Mouse (Mus musculus): ENCODE measurements around the gene Bicd1.

The Bicd1 gene

GRCm38 (mm10) chr6:149567219-149567618 is 158.5 kb downstream of the Bicd1 start:
- DNase-seq (ENCODE audit: low spot score), result no peak

GRCm38 (mm10) chr6:149574288-149574687 is 165.6 kb downstream of the Bicd1 start:
- no peak for DNase-seq (ENCODE audit: low spot score)

GRCm38 (mm10) chr6:149580053-149580452 is 171.4 kb downstream of the Bicd1 start:
- no peak for DNase-seq (ENCODE audit: low spot score)

DNA sequence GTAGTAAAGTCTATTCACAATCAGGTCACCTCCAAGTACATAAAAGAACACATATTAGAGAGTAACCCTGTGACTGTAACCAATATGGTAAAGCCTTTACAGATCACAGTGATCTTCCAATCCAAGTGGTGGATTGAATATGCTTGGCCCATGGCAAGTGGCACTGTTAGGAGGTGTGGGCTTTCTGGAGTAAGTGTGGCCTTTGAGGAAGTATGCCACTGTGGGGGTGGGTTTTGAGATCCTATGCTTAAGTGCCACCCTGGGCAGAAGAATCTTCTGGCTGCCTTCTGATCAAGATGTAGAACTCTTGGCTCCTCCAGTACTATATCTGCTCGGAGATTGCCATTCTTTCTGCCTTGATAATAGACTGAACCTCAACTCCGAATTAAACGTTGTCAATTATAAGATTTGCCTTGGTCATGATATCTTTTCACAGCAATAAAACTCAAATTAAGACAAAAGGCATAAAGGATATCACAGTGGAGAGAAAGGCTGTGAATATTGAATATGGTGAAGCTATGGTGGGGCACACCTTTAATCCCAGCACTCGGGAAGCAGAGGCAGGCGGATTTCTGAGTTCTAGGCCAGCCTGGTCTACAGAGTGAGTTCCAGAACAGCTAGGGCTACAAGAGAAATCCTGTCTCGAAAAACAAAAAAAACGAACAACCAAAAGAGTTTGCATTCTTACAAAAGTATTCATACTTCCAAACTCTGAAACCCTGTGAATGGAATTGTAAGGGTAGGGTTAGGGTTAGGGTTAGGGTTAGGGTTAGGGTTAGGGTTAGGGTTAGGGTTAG is 177.2 kb downstream of the Bicd1 start:
- DNase-seq (ENCODE audit: low spot score), result no peak
